Mouse (Mus musculus): ENCODE results near the gene Zfp319. TPM values are rescaled to one million over a fixed set of nuclear protein-coding genes. Genes with fewer than 3 reads are reported as not detected.
"Not testable (repeated sequence)": the region's sequence is repeated elsewhere in the genome, so short reads cannot be mapped to it uniquely, and the experiment has no call there.

The Zfp319 gene
- polyA plus RNA-seq (2015; fragmentation: Nextera tagmentation; extraction: Ambion mirVana), result 8.7 and 9.0 TPM in 2 replicates

- under 1% methylated on average over 61 of the region's 80 CpGs for WGBS
- peak within 1 kb of the TSS; percentile 97 for H3K27ac ChIP-seq
- peaks cover 45% of the 10 kb centered on the region for H3K36me3 ChIP-seq
- peak within 1 kb of the TSS; percentile 78 for H3K4me3 ChIP-seq
- H3K4me2 ChIP-seq, result peak within 1 kb of the TSS; percentile 67
- peaks cover 24% of the 10 kb centered on the region for H3K4me1 ChIP-seq
- peak within 1 kb of the TSS; percentile 85 for H3K9ac ChIP-seq
- no peaks in the 10 kb centered on the region for H3K27me3 ChIP-seq
- peak; percentile 93 for ATAC-seq (ENCODE audit: insufficient number of reproducible peaks, low FRiP score, low TSS enrichment, low read depth)
- no peaks in the 10 kb centered on the region for H3K9me3 ChIP-seq
Observed at GRCm38 (mm10) chr8:95331720-95332436, at the start of gene Zfp319, which contains the start of gene Usb1. Gene Zfp319 (minus strand): TSS chr8:95331950. Gene Usb1 (plus strand): TSS chr8:95332284.

GRCm38 (mm10) chr8:95380953-95381352, 49.2 kb upstream of the Zfp319 start:
- Histone ChIP-seq H3K9me3 (no peaks in the 10 kb centered on the region), H3K27ac (no peak overlapping the region), H3K4me2 (no peak overlapping the region), H3K36me3 (no peaks in the 10 kb centered on the region), H3K4me3 (no peak overlapping the region), H3K4me1 (peaks cover 15% of the 10 kb centered on the region), H3K27me3 (no peaks in the 10 kb centered on the region), H3K9ac (no peak overlapping the region)
- ATAC-seq (ENCODE audit: insufficient number of reproducible peaks, low FRiP score, low TSS enrichment, low read depth), result no peak

- H3K4me2 ChIP-seq; H3K4me3 ChIP-seq; H3K27ac ChIP-seq; ATAC-seq (ENCODE audit: insufficient number of reproducible peaks, low FRiP score, low TSS enrichment, low read depth); H3K36me3 ChIP-seq; H3K9ac ChIP-seq; H3K27me3 ChIP-seq; H3K9me3 ChIP-seq: not testable (repeated sequence)
- 95% methylated on average over 11 of the region's 11 CpGs for WGBS
- peaks cover 17% of the 10 kb centered on the region for H3K4me1 ChIP-seq
Observed at GRCm38 (mm10) chr8:95378928-95379327, 47.2 kb upstream of the Zfp319 start.

- ATAC-seq (ENCODE audit: insufficient number of reproducible peaks, low FRiP score, low TSS enrichment, low read depth), result no peak
- 11% methylated on average over 7 of the region's 7 CpGs for WGBS
- no peak overlapping the region for H3K9ac ChIP-seq
- no peaks in the 10 kb centered on the region for H3K36me3 ChIP-seq
- H3K27ac ChIP-seq, result peak overlapping the region; percentile 60; the same call in 1 of the 2 replicates
- no peak overlapping the region for H3K4me2 ChIP-seq
- H3K4me1 ChIP-seq, result peaks cover 22% of the 10 kb centered on the region
- H3K4me3 ChIP-seq, result no peak overlapping the region
- H3K9me3 ChIP-seq, result no peaks in the 10 kb centered on the region
- H3K27me3 ChIP-seq, result no peaks in the 10 kb centered on the region
Observed at GRCm38 (mm10) chr8:95377863-95378291, 46.1 kb upstream of the Zfp319 start.

GRCm38 (mm10) chr8:95377101-95377500, 45.4 kb upstream of the Zfp319 start:
- H3K4me2 ChIP-seq, result no peak overlapping the region
- WGBS, result 73% methylated on average over 4 of the region's 4 CpGs
- H3K27ac ChIP-seq, result no peak overlapping the region

GRCm38 (mm10) chr8:95376309-95376999, 44.7 kb upstream of the Zfp319 start:
- no peaks in the 10 kb centered on the region for H3K27me3 ChIP-seq
- WGBS, result 74% methylated on average over 12 of the region's 12 CpGs
- peak; percentile 31; the same call in 1 of the 2 replicates for ATAC-seq (ENCODE audit: insufficient number of reproducible peaks, low FRiP score, low TSS enrichment, low read depth)
- no peak overlapping the region for H3K9ac ChIP-seq
- no peaks in the 10 kb centered on the region; the same call in 1 of the 2 replicates for H3K36me3 ChIP-seq
- H3K27ac ChIP-seq, result no peak overlapping the region
- peaks cover 22% of the 10 kb centered on the region for H3K4me1 ChIP-seq
- H3K4me3 ChIP-seq, result no peak overlapping the region
- H3K9me3 ChIP-seq, result no peaks in the 10 kb centered on the region
- H3K4me2 ChIP-seq, result no peak overlapping the region

More at GRCm38 (mm10) chr8:95377101-95377500, 45.4 kb upstream of the Zfp319 start:
- no peaks in the 10 kb centered on the region for H3K27me3 ChIP-seq
- no peaks in the 10 kb centered on the region for H3K9me3 ChIP-seq
- no peak for ATAC-seq (ENCODE audit: insufficient number of reproducible peaks, low FRiP score, low TSS enrichment, low read depth)
- peaks cover 22% of the 10 kb centered on the region for H3K4me1 ChIP-seq
- no peaks in the 10 kb centered on the region; the same call in 1 of the 2 replicates for H3K36me3 ChIP-seq
- no peak overlapping the region for H3K9ac ChIP-seq
- no peak overlapping the region for H3K4me3 ChIP-seq

DNA sequence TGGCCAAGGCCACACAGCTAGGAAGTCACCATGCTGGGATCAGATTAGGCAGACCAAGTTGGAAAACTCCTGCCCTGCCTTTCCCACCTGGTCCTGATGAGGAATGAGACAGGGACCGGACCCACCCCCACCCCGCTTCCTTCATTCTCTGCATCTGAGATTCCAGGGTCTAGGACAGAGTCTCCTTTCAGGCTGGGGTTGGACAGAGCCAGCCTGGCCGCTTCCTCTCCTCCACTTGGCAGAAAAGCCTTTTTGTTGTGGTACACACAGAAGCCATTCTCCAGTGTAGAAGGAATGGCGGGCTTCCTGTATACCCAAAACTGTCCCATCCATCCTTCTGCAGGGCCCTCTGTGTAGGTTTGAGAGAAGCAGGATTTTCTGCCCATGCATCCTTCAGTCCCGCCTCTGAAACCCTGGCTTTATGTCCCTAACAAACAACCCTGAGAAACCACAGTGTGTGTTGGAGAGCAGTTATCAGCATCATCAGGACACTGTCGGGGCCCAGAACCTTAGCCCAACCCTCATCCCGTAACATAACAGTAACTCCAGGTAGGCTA, 43.7 kb upstream of the Zfp319 start:
- 86% methylated on average over 7 of the region's 7 CpGs for WGBS
- Histone ChIP-seq H3K4me2 (no peak overlapping the region), H3K36me3 (no peaks in the 10 kb centered on the region; the same call in 1 of the 2 replicates), H3K27me3 (no peaks in the 10 kb centered on the region), H3K4me3 (no peak overlapping the region), H3K9me3 (no peaks in the 10 kb centered on the region), H3K4me1 (peaks cover 22% of the 10 kb centered on the region), H3K27ac (no peak overlapping the region), H3K9ac (no peak overlapping the region)
- ATAC-seq (ENCODE audit: insufficient number of reproducible peaks, low FRiP score, low TSS enrichment, low read depth), result no peak

GRCm38 (mm10) chr8:95374429-95374828, 42.7 kb upstream of the Zfp319 start:
- Histone ChIP-seq H3K9ac (no peak overlapping the region), H3K27ac (no peak overlapping the region), H3K27me3 (no peaks in the 10 kb centered on the region), H3K9me3 (no peaks in the 10 kb centered on the region), H3K4me3 (no peak overlapping the region), H3K4me1 (peaks cover 31% of the 10 kb centered on the region), H3K36me3 (no peaks in the 10 kb centered on the region; the same call in 1 of the 2 replicates), H3K4me2 (no peak overlapping the region)
- ATAC-seq (ENCODE audit: insufficient number of reproducible peaks, low FRiP score, low TSS enrichment, low read depth), result no peak
- WGBS, result 72% methylated on average over 3 of the region's 3 CpGs

- H3K27me3 ChIP-seq, result no peaks in the 10 kb centered on the region
- no peaks in the 10 kb centered on the region; the same call in 1 of the 2 replicates for H3K36me3 ChIP-seq
- H3K4me1 ChIP-seq, result peaks cover 38% of the 10 kb centered on the region
- no peak overlapping the region for H3K27ac ChIP-seq
- no peak overlapping the region for H3K4me2 ChIP-seq
- no peak for ATAC-seq (ENCODE audit: insufficient number of reproducible peaks, low FRiP score, low TSS enrichment, low read depth)
- 76% methylated on average over 12 of the region's 12 CpGs for WGBS
- no peak overlapping the region for H3K9ac ChIP-seq
- no peaks in the 10 kb centered on the region for H3K9me3 ChIP-seq
- no peak overlapping the region for H3K4me3 ChIP-seq
Observed at GRCm38 (mm10) chr8:95373389-95374002, 41.7 kb upstream of the Zfp319 start.

GRCm38 (mm10) chr8:95369581-95370326, 38.0 kb upstream of the Zfp319 start:
- Histone ChIP-seq H3K4me1 (peaks cover 23% of the 10 kb centered on the region), H3K9me3 (no peaks in the 10 kb centered on the region), H3K27ac (peak overlapping the region; percentile 33; the same call in 1 of the 2 replicates), H3K36me3 (no peaks in the 10 kb centered on the region; the same call in 1 of the 2 replicates), H3K9ac (peak overlapping the region; percentile 14; the same call in 1 of the 2 replicates), H3K4me2 (peak overlapping the region; percentile 64), H3K27me3 (no peaks in the 10 kb centered on the region), H3K4me3 (peak overlapping the region; percentile 40)
- 36% methylated on average over 20 of the region's 20 CpGs for WGBS
- ATAC-seq (ENCODE audit: insufficient number of reproducible peaks, low FRiP score, low TSS enrichment, low read depth), result peak; percentile 35; the same call in 1 of the 2 replicates

DNA sequence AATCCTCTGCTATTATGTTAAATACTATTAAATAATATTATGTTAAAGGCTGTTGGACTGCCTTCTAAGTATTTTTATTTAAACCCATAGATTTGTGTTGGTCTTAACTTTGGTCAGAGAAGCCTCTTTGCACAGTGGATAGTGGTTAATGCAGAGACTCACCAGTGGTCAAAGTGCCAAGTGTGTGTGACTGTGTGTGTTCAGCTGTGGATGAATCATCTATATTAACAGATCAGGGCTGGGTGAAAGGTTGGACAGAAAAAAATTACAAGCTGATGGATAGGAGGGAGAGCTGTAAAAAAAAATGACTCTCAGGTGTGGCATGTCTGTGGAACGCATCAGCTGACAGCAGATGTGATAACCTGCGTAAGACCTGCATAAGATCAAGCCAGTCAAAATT, 32.1 kb upstream of the Zfp319 start:
- Histone ChIP-seq H3K9me3 (no peaks in the 10 kb centered on the region), H3K9ac (no peak overlapping the region), H3K27ac (no peak overlapping the region), H3K27me3 (no peaks in the 10 kb centered on the region), H3K4me3 (no peak overlapping the region), H3K36me3 (no peaks in the 10 kb centered on the region), H3K4me2 (no peak overlapping the region), H3K4me1 (peaks cover 13% of the 10 kb centered on the region)
- 89% methylated on average over 2 of the region's 2 CpGs for WGBS
- no peak for ATAC-seq (ENCODE audit: insufficient number of reproducible peaks, low FRiP score, low TSS enrichment, low read depth)

Data from limb, embryonic 15.5 days (tissue).